Mouse (Mus musculus): ENCODE results near the gene Atp6ap1.

Atp6ap1 gene

GRCm38 (mm10) chrX:74296538-74297448 is at the start of gene Atp6ap1:
Gene Atp6ap1 (plus strand): TSS chrX:74297097.
- DNase-seq: peak; percentile 95

GRCm38 (mm10) chrX:74248651-74249050 is 48.2 kb upstream of the Atp6ap1 start:
- DNase-seq: peak; percentile 27 to 62

GRCm38 (mm10) chrX:74249615-74250014 is 47.3 kb upstream of the Atp6ap1 start, which contains the start of gene Flna:
Gene Flna (minus strand): TSS chrX:74249820.
- peak; percentile 30 to 65 for DNase-seq

- peak; percentile 92 to 94 for DNase-seq
These were observed 42.6 kb upstream of the Atp6ap1 start, which contains the start of gene Emd for GRCm38 (mm10) chrX:74254153-74254887. Gene Emd (plus strand): TSS chrX:74254687.

- DNase-seq: no peak
These were observed 41.9 kb upstream of the Atp6ap1 start for GRCm38 (mm10) chrX:74254888-74255565.

GRCm38 (mm10) chrX:74257746-74258145 is 39.2 kb upstream of the Atp6ap1 start:
- DNase-seq: no peak

- DNase-seq: no peak
These were observed 27.2 kb upstream of the Atp6ap1 start for GRCm38 (mm10) chrX:74269736-74270061.

GRCm38 (mm10) chrX:74270062-74270901 is 26.6 kb upstream of the Atp6ap1 start, which contains the start of gene Rpl10:
Gene Rpl10 (plus strand): TSS chrX:74270812.
- DNase-seq: peak; percentile 91 to 95

GRCm38 (mm10) chrX:74270902-74271551 is 25.9 kb upstream of the Atp6ap1 start:
- peak in 1 of 2 experiments; percentile 26 for DNase-seq

- DNase-seq: no peak
These were observed 23.2 kb upstream of the Atp6ap1 start for GRCm38 (mm10) chrX:74273422-74274322.

- DNase-seq: no peak
These were observed 19.0 kb upstream of the Atp6ap1 start for GRCm38 (mm10) chrX:74277916-74278315.

- DNase-seq: no peak
These were observed 15.7 kb upstream of the Atp6ap1 start for GRCm38 (mm10) chrX:74281041-74281731.

GRCm38 (mm10) chrX:74281732-74282394 is 15.0 kb upstream of the Atp6ap1 start, which contains the start of the genes Taz and Dnase1l1:
Gene Taz (plus strand): TSS chrX:74281912.
Gene Dnase1l1 (minus strand): TSS chrX:74282337.
- peak; percentile 88 to 94 for DNase-seq

GRCm38 (mm10) chrX:74282395-74283091 is 14.4 kb upstream of the Atp6ap1 start:
- peak; percentile 84 to 89 for DNase-seq

GRCm38 (mm10) chrX:74283092-74283437 is 13.8 kb upstream of the Atp6ap1 start:
- no peak for DNase-seq

GRCm38 (mm10) chrX:74293431-74293830 is 3.5 kb upstream of the Atp6ap1 start:
- no peak for DNase-seq

GRCm38 (mm10) chrX:74298348-74298747 is 1.5 kb downstream of the Atp6ap1 start:
- no peak for DNase-seq

- no peak for DNase-seq
These were observed 2.8 kb downstream of the Atp6ap1 start for GRCm38 (mm10) chrX:74299721-74300120.
